Mouse (Mus musculus) cerebellum, adult 2 months (tissue): ENCODE data around the gene Pisd. TPM values are rescaled to one million over a fixed set of nuclear protein-coding genes. Genes with fewer than 3 reads are reported as not detected.

Experiments
- DNase-seq, 2 experiments: peaks; one replicate each; pipeline ENCODE4 v3.0.0; 2021
- H3K27ac ChIP-seq: fragments of 200-500 bp; 2 replicates; pipeline ENCODE4 v1.5.1; 2012; ENCODE audit warnings: low read length, control low read depth, inconsistent platforms; ENCODE audit not compliant: insufficient read depth
- H3K27me3 ChIP-seq: fragments of 200-500 bp; 2 replicates; pipeline ENCODE4 v1.6.1; 2012; ENCODE audit warnings: inconsistent platforms, mild to moderate bottlenecking, low read length, moderate library complexity; ENCODE audit not compliant: control insufficient read depth, insufficient read depth
- H3K4me1 ChIP-seq: fragments of 200-500 bp; 2 replicates; pipeline ENCODE4 v1.6.1; 2011; ENCODE audit warnings: low read length; ENCODE audit not compliant: control insufficient read depth, insufficient read depth
- H3K4me3 ChIP-seq: fragments of 200-500 bp; replicated peaks from 2 replicates; pipeline ENCODE3; 2011; ENCODE audit warnings: mild to moderate bottlenecking, low read depth, low read length, control low read depth; ENCODE audit not compliant: insufficient read depth
- CTCF ChIP-seq: fragments of 200-500 bp; IDR thresholded peaks from 2 replicates; pipeline ENCODE4 v1.5.1; 2011; ENCODE audit warnings: low read depth, mild to moderate bottlenecking, control low read depth, low read length, moderate library complexity, borderline replicate concordance; ENCODE audit not compliant: insufficient read depth
- POLR2A ChIP-seq: fragments of 200-500 bp; IDR thresholded peaks from 2 replicates; pipeline ENCODE4 v1.6.1; 2011; ENCODE audit warnings: low read length, control low read depth, borderline replicate concordance; ENCODE audit not compliant: insufficient read depth
- WGBS: fragments of 180-500 bp; shearing (Covaris S2); methylation state at CpG from one replicate; pipeline ENCODE4 v1.1.7; 2018; 5-methylcytosine and 5-hydroxymethylcytosine counted together
- polyA plus RNA-seq: library from polyadenylated mRNA; depleted of rRNA; stranded (reverse); fragments of >200 nt; gene quantifications from 2 replicates; pipeline ENCODE4 v1.2.3, GENCODE M21; 2012; rRNA removed

The Pisd gene
- polyA plus RNA-seq, 1 experiment, result 60.3 TPM

DNA sequence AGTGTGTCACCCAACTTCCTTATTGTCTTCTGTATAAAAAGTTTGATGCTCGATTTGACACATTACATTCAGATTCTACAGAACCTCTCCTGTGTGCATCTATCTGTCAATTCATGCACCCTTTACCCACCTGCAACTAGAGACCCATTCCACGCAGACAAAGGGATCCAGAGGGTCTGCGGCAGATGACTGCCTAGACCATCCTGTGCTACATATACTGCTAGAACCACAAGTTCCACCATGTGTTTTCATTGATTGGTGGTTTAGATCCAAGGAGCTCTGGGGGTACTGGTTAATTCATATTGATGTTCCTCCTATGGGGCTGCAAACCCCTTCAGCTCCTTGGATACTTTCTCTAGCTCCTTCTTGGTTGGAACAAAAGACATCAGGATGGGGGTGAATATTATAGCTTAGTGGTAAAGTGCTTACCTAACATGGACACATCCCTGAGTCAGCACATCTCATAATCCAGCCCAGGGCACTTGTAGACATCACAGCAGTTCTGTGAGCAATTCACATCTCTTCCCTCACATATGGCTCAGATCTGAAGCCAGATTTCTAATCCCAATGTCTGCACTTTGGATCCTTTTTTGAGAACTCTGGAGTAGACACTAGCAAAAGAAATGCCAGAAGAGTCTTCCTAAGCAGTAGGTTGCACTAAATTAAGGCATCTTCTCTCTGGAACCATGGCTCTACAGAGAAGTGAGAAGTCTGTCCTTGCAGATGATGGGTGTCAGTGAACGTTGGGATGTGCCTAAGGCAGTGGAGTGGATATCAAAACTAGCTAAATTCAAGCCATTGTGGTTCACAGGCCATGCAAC is 73.0 kb downstream of the Pisd start:
- no peak for TF ChIP-seq CTCF
- no peak for TF ChIP-seq POLR2A
- no peak for DNase-seq
- peaks cover 3% of the 10 kb centered on the region; the same call in 1 of the 2 replicates for H3K4me1 ChIP-seq
- no peak overlapping the region for H3K27ac ChIP-seq
- WGBS, result 65% methylated on average over 4 of the region's 4 CpGs
- H3K27me3 ChIP-seq, result no peaks in the 10 kb centered on the region
- no peak overlapping the region for H3K4me3 ChIP-seq

DNA sequence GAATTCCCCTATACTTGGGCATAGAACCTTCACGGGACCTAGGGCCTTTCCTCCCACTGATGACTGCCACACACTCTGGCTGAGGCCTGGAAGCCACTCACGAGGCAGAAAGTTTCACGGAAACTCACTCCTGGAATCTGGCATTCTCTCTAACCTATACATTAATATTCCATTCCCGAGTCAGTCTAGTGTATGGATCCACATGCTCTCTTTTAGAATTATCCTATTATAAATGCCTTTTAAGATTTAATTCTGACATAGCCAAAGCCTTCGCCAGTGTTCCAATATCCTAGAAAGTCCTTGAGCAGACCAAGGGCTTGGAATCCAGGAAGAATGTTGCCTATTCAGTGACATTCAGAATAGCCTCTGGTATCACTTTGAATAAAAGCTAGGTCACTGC is 74.0 kb downstream of the Pisd start:
- 67% methylated on average over 5 of the region's 5 CpGs for WGBS
- no peaks in the 10 kb centered on the region for H3K27me3 ChIP-seq

DNA sequence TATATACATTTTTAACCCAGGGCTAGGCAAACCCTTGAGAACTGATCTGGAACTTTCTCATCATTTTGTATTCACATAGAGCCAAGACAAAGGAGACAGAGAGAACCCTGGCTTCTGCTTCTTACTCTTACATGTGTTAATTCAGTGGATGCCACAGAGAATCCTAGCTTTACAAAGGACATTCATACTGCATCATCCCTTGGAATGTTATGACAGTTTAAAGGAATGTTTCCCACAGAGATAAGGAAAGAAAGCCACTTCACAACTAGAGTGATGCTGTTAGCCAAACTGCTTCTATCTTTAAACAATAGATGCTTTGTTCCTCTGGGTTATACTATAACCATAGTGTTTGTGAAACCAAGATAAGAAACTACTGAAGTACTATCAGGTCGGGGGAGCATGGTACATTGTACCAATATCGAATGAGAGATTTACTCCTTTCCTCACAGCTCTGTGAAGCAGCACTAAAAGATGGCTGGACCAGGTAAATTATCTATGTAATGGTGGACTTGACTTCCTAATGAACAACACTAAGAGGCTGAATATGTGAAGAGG is 79.1 kb downstream of the Pisd start:
- Histone ChIP-seq H3K27me3 (no peaks in the 10 kb centered on the region), H3K4me1 (no peaks in the 10 kb centered on the region), H3K27ac (no peak overlapping the region), H3K4me3 (no peak overlapping the region)
- TF ChIP-seq CTCF (no peak), POLR2A (no peak)
- WGBS, result 74% methylated on average over 2 of the region's 2 CpGs
- no peak for DNase-seq

More for the DNA sequence above, 74.0 kb downstream of the Pisd start:
- Histone ChIP-seq H3K4me3 (no peak overlapping the region), H3K27ac (no peak overlapping the region), H3K4me1 (peaks cover 3% of the 10 kb centered on the region; the same call in 1 of the 2 replicates)
- no peak for DNase-seq
- TF ChIP-seq CTCF (no peak), POLR2A (no peak)

DNA sequence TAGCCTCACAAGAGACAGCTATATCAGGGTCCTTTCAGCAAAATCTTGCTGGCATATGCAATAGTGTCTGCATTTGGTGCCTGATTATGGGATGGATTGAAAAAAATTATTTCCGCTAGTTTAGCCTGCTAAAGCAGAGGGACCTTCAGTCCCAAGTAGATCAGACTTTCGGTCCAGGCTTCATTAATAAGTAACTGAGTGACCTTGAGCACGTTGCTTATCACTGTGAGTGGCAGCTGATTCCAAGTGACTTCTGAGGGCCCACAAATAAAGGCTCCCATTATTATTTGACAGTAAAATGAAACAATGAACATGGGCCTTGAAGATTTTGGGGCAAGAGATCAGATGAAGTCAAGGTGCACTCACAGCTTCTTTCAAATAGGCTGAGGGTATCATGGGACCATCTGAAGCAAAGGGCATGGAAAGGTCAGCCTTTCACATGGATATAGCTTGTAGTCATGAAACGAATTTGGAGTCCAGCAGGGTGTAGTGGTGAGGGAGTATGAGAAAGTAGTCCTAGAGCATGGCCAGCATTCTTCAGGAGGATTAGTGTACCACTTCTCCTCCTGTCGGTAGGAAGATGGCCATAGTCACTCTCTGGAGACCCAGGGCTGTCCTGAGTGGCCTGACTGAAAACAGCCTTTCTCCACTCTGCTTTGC is 88.1 kb downstream of the Pisd start:
- whole genome bisulfite sequencing, result 75% methylated on average over 5 of the region's 5 CpGs

DNA sequence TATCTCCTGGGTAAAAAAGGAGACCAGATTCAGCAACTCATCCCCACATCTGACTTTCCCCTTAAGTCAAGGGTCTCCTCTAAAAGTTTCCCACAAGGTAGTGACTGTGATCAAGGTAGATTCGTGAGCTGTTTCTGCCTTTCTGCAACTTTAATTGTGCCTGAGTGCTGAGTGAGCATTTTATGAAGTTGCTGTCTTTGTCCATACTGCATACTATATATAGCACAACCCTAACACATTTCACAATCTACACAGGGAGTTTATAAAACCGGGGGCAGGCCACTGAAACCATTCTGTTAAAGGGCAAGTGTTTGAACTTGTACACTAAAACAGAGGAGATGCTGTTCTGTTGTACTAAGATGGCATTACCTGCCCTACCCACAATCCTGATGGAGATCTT is 92.0 kb downstream of the Pisd start:
- Histone ChIP-seq H3K4me3 (no peak overlapping the region), H3K27me3 (no peaks in the 10 kb centered on the region), H3K27ac (no peak overlapping the region), H3K4me1 (no peaks in the 10 kb centered on the region)
- DNase-seq, result no peak
- WGBS, result 55% methylated on average over 2 of the region's 2 CpGs
- TF ChIP-seq POLR2A, result no peak
- no peak for TF ChIP-seq CTCF

More for the DNA sequence above, 88.1 kb downstream of the Pisd start:
- TF ChIP-seq CTCF, result no peak
- no peak for TF ChIP-seq POLR2A
- no peak overlapping the region for H3K27ac ChIP-seq
- H3K27me3 ChIP-seq, result no peaks in the 10 kb centered on the region
- no peaks in the 10 kb centered on the region for H3K4me1 ChIP-seq
- no peak for DNase-seq
- no peak overlapping the region for H3K4me3 ChIP-seq

Other genes starting within 250 kb of the Pisd start
- 8.3 and 8.6 TPM in 2 replicates for gene Yes1, start 174.5 kb downstream of the Pisd start, polyA plus RNA-seq
- 1.3 and 1.4 TPM in 2 replicates for gene Gm20671, start 41.5 kb upstream of the Pisd start, polyA plus RNA-seq
- 18.4 and 19.0 TPM in 2 replicates for gene Prr14l, start 68.6 kb upstream of the Pisd start, polyA plus RNA-seq
- gene Depdc5, start 78.1 kb upstream of the Pisd start, polyA plus RNA-seq, result 45.8 and 47.4 TPM in 2 replicates
- 1,631 and 1,702 TPM in 2 replicates for gene Ywhah, start 233.2 kb upstream of the Pisd start, polyA plus RNA-seq